Mouse (Mus musculus) bone marrow, adult 2 months (tissue): ENCODE measurements around the gene Lamc1.

Experiments
- CTCF ChIP-seq: fragments of 200-500 bp; IDR thresholded peaks from 2 replicates; pipeline ENCODE4 v1.5.1; 2011; ENCODE audit warnings: low read length, control low read depth; ENCODE audit not compliant: control insufficient read depth, insufficient read depth
- POLR2A ChIP-seq: fragments of 200-500 bp; IDR thresholded peaks from 2 replicates; pipeline ENCODE4 v1.6.1; 2011; ENCODE audit warnings: low read depth, mild to moderate bottlenecking, control low read depth, low read length, borderline replicate concordance; ENCODE audit not compliant: control insufficient read depth

DNA sequence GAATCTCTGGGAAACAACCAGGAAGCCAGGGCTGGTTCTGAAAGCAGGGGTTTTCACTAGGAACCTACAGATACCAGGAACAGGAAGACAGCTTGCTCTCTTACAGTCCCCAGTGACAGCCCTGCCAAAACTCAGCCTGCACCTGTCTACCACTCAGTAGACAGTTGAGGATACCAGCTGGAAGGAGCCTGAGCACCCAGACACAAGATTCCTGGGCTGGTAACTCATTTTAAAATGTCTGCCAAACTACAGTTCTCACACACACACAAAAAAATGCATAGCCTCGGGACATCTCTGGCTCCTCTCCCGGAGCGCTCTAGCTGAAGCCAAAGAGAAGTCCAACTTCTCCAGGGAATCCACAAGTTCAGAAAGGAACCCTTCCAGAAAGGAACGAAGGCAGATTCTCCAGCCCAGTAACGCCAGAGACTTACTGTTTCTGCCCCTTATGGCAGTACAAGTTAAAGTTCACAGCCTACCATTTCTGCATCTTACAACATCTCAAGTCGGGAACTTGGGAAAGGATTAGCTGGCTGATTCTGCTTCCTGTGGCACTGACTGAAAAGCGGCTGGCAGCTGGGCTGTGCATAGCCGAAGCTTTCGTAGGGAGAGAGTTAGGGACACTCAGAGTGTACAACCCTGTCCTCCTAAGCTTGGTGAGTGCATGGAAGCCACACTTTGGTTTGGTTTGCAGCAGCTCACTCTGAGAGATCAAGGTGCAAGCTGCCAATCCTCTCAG, 24.2 kb downstream of the Lamc1 start:
- TF ChIP-seq CTCF: no peak
- TF ChIP-seq POLR2A: no peak
